Mouse (Mus musculus) left cerebral cortex, adult 2 months (tissue): ENCODE results near the gene Ppfibp1. TPM values are rescaled to one million over a fixed set of nuclear protein-coding genes. Genes with fewer than 3 reads are reported as not detected.

ENCODE experiments used
- DNase-seq, 2 experiments: peaks; one replicate each; pipeline ENCODE4 v3.0.0; 2021 to 2022; ENCODE audit warnings: low spot score in 2 of 2, mixed read lengths in 1 of 2; ENCODE audit errors: extremely low spot score in 1 of 2
- H3K27ac ChIP-seq: fragments of 200-600 bp; 2 replicates; pipeline ENCODE4 v1.8.1; 2022
- H3K4me3 ChIP-seq: fragments of 200-600 bp; 2 replicates; pipeline ENCODE4 v1.8.1; 2022
- CTCF ChIP-seq: fragments of 200-600 bp; IDR thresholded peaks from 2 replicates; pipeline ENCODE4 v1.8.1; 2022; ENCODE audit warnings: antibody characterized with exemption, mild to moderate bottlenecking, moderate library complexity
- intact Hi-C: fragments of 180-260 bp; cut with DNase I; formaldehyde crosslinking; loops from one replicate; pipeline ENCODE4 v1.15.1; 2025
- total RNA-seq, 2 experiments: library from RNA; stranded (reverse); gene quantifications; 2 replicates each; pipeline ENCODE4 v1.2.3; 2021

Gene Ppfibp1
- total RNA-seq, 2 experiments from 2014 or later, result 61.0 to 61.6 TPM

DNA sequence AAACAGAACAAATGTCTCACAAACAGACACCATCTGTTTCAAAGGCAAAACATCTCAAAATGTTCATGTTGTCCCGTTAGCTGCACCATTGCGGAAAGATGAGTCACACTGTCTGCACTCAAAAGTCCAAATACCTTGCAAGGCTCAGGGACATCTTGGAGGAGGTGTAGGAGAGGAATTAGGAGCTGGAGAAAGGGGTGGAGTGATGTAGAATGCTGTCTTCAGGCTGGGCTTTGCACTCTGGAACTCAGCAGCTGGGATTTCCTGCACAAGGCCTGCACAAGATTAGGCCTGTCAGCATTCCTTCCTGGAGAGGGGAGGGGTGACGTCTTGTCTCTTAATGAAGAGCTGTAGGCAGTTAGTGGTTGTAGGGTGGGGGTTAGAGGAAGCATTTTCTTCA is 96.3 kb downstream of the Ppfibp1 start:
- intact Hi-C loops, result loop anchor here (2.0 to 10.0 kb wide), 2 partner anchors 108 to 340 kb away; partner anchors contain the start of genes Med21 and Tm7sf3
- Histone ChIP-seq H3K4me3 (no peak overlapping the region), H3K27ac (peak overlapping the region; percentile 57; the same call in 1 of the 2 replicates)
- TF ChIP-seq CTCF, result no peak
- DNase-seq, result no peak

DNA sequence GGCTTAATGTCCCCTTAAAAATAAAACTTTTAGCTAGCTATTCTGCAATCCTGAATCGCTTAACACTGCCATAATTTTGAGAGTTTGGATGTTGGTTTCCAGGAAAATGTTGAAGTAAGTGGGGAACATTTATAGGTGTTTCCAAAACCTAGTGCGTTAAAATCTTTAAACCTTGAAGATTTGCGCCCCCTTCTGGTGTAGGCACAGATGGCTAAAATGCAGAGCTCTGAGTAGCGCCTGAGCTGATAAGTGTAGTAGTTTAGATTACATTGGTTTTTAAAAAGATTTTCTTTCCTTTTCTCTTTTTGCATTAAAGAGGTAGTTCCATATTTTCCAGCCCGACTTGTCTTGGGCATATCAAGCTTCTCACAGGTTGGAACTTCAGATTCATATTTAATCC is 105.9 kb downstream of the Ppfibp1 start:
- TF ChIP-seq CTCF, result peak; percentile 86
- DNase-seq, result peak; percentile 53 to 65
- H3K27ac ChIP-seq, result no peak overlapping the region
- intact Hi-C loops, result loop anchor here (2.0 kb wide), 2 partner anchors 159 to 169 kb away; no protein-coding TSS in a partner anchor
- H3K4me3 ChIP-seq, result no peak overlapping the region

DNA sequence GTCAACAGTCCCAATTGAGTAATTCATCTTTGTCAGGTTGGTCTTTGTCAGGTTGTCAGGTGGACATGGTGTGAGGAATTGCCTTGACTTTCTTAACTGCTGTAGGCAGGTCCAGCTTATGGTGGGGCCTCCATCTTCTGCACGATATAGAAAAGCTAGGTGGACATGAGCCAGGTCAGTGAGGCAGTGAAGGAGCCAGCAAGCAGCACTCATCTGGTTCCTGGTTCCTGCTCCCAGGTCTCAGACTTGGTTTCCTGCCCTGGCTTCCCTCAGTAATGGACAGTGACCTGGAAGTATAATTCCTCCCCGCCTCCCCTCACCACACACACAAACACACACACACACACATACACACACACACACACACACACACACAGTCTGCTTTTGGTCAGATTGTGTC is 107.1 kb downstream of the Ppfibp1 start:
- Histone ChIP-seq H3K4me3 (no peak overlapping the region), H3K27ac (no peak overlapping the region)
- no peak for TF ChIP-seq CTCF
- intact Hi-C loops, result loop anchor here (2.0 kb wide), 2 partner anchors 161 to 171 kb away; no protein-coding TSS in a partner anchor
- no peak for DNase-seq

DNA sequence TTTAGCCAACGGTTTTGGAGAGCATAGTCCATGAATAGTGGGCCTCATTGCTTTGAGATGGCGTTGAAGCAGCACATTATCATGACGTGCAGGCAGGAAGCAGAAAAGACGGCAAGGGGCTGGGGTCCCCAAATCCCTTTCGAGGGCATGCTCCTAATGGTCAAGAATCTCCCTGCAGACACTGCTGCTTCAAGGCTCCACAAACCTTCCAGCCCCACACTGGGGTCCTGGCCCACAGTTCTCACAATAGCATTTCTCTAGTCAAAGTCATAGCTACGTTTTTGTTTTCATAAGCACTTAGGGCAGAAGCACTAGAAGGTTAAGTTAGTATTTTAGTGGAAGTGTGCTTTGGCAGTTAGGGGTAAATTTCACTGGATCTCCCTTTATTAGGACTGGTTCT is 107.6 kb downstream of the Ppfibp1 start:
- Histone ChIP-seq H3K4me3 (no peak overlapping the region), H3K27ac (no peak overlapping the region)
- intact Hi-C loops, result loop anchor here (2.0 kb wide), 2 partner anchors 161 to 171 kb away; no protein-coding TSS in a partner anchor
- TF ChIP-seq CTCF, result no peak
- DNase-seq, result no peak

DNA sequence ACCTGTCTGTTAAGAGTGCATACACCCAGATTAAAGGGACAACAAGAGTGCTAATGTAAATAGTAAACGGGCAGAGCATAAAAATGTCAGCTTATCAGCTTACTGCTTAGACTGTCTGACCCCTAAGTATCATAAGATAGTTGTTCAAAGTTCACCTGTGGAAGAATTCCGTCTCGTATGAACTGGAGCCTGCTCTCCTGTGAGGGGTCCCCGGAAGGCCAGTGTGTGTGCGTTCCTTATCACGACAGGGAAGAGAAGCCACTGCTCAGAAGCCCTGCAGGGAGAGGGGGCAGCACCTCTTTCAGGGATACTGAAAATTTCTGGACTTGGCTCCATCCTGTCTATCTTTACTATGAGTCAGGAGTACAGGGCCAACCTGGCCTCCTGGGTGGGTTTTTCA is 108.7 kb downstream of the Ppfibp1 start:
- no peak for DNase-seq
- H3K4me3 ChIP-seq, result no peak overlapping the region
- H3K27ac ChIP-seq, result no peak overlapping the region
- TF ChIP-seq CTCF, result no peak
- intact Hi-C loops, result no loop called here

DNA sequence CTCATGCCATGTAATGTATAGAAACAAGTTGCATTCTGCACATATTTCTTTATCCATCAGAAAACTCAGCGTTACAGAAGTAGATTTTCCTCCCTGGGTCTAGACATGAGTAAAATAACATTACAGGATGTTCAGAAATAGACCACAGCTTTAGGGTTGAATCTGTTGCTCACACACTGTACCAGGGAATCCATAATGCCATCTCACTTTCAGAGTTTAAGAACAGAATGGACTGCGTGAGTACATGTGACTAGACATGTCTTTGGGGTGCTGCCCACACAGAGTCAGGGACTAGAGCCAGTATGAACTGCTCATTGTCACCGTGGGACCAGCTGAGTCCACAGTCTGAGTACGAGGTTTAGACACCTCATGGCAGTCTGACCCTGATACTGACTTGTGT is 110.4 kb downstream of the Ppfibp1 start:
- intact Hi-C loops, result no loop called here

DNA sequence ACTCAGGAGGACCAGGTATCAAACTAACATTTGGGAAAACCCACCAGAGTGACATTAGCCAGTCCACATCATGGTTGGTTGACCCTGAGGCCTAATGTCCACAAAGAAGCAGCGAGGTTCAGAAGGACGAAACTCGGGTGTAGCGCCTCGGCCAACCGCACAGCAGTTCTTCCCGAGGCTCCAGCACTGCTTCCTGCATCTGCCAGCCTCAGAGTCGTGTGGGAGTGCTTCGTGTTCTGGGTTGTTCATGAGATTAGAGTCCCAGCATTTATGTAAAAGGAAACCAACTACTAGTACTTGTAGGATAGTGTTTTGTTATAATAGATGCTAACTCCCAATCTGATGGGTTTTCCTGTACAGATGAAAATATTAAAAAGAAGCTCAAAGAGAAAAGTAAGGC is 111.0 kb downstream of the Ppfibp1 start:
- peak in 1 of 2 experiments; percentile 33 for DNase-seq
- intact Hi-C loops, result no loop called here
- H3K4me3 ChIP-seq, result no peak overlapping the region
- no peak; the same call in 1 of the 2 replicates for TF ChIP-seq CTCF
- H3K27ac ChIP-seq, result peak overlapping the region; percentile 42; the same call in 1 of the 2 replicates

More for the DNA sequence above, 110.4 kb downstream of the Ppfibp1 start:
- Histone ChIP-seq H3K4me3 (no peak overlapping the region), H3K27ac (peak overlapping the region; percentile 16; the same call in 1 of the 2 replicates)
- DNase-seq, result no peak
- no peak for TF ChIP-seq CTCF

DNA sequence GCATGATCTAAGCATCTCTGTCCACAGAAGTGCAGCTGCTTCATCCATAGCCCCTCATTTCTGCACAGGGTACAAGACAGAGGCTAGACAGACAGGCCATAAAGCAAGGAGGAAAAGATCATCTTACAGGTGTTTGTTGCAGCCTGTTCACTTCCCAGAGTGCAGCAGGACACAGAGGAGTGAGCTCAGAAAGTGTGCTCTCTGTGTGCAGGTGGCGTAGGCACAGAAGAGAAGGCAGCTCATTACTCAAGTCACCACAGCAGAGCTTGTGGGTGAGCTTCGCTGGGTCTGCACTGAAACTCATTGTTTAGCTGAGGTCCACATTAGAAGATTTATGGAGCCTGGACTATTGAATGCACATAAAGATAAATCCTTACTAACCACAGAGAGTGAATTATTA is 111.5 kb downstream of the Ppfibp1 start:
- no peak overlapping the region for H3K4me3 ChIP-seq
- peak overlapping the region; percentile 42; the same call in 1 of the 2 replicates for H3K27ac ChIP-seq
- TF ChIP-seq CTCF, result no peak
- intact Hi-C loops, result loop anchor here (10.0 kb wide), 1 partner anchor 955 kb away; no protein-coding TSS in a partner anchor
- DNase-seq, result no peak

DNA sequence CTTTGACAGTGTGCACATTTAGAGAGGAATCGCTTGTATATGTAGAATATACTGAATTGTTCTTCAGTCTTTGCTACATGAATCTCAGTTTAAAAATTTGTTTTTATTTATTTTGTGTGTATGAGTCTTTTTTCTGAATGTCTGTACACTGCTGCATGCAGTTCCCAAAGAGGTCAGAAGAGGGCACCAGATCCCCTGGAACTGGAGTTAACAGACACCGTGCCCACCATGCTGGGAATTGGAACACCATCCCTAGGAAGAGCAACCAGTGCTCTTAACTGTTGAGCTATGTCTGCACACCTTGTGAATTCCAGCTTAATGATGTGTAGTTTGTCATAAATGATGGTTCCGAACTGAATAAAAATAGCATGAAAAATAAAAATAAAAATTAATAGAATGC is 119.9 kb downstream of the Ppfibp1 start:
- peak; percentile 79 for TF ChIP-seq CTCF
- H3K27ac ChIP-seq, result no peak overlapping the region
- peak in 1 of 2 experiments; percentile 41 for DNase-seq
- intact Hi-C loops, result loop anchor here (10.0 kb wide), 1 partner anchor 947 kb away; no protein-coding TSS in a partner anchor
- H3K4me3 ChIP-seq, result no peak overlapping the region

DNA sequence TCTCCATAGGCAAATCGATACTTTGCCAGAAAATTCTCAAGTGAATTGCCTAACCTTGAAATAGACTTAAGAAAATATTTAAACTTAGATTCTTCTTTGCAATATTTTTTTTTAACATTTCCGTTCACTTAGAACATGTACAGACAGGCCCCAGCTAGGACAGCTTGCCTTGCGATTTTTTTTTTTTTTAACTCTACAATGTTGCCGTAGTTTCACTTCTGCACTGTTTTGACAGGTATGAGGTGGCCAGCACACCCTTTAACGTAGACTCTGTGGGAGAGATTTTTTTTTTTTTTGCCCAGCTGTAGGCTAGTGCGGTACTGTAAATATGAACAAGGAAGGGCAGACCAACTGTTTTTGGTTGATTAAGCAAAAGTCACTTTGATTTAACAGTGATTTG is 122.1 kb downstream of the Ppfibp1 start:
- Histone ChIP-seq H3K4me3 (no peak overlapping the region), H3K27ac (no peak overlapping the region)
- intact Hi-C loops, result loop anchor here (5.0 kb wide), 1 partner anchor 107 kb away; no protein-coding TSS in a partner anchor
- TF ChIP-seq CTCF, result no peak
- no peak for DNase-seq

DNA sequence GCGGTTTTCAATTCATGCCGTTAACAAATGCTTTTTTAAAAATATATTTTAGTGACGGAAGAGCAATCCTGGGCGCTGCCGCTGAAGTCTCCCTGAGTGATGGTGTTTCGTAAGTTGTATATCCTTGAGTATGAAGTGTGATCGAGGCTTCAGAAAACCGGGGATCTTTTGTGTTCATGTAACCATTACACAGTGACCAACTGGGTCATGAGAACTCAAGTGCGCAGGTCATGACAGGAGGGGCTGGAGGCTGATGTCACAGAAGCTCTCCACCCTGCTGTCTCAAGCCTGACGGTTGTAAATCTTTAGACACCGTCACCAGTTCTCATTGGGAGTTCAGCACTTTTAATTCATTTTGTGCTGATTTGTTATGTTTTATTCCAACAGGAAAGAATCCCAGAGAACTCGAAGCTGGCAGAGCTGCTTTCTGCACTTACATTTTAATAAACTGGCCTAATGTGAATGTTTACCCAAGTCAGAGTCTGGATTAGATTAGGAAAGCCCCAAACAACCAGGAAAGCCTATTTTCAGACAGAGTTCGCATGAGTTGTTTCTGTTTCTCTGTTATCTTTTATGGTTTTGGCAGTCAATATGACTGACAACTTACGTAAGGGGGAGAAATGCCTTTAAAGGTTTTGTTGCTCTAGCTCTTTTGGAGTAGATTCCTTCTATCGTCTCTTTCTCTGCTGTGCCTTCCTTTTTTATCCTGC is 122.7 kb downstream of the Ppfibp1 start:
- H3K4me3 ChIP-seq, result no peak overlapping the region
- no peak for DNase-seq
- intact Hi-C loops, result loop anchor here (5.0 kb wide), 1 partner anchor 106 kb away; no protein-coding TSS in a partner anchor
- TF ChIP-seq CTCF, result no peak
- no peak overlapping the region for H3K27ac ChIP-seq

DNA sequence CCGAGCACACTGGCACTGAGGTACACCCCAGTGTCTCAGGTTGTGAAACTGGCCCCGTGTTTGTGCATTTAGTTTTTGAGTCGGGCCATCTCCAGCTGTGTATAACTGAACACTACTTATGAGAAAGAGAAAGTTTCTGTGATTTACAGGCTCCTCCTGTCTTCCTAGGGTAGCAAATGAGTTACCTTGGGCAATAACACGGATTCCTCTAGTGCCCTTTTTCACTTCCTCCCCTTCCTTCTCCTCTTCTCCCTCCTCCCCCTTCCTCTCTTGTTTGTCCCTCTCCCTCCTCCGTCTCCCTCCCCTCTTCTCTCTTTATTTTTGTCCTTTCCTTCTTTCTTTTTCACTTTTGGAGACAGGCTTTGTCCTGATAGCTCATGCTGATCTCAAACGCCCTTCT is 123.3 kb downstream of the Ppfibp1 start:
- TF ChIP-seq CTCF, result no peak
- Histone ChIP-seq H3K4me3 (no peak overlapping the region), H3K27ac (no peak overlapping the region)
- intact Hi-C loops, result loop anchor here (5.0 kb wide), 1 partner anchor 106 kb away; no protein-coding TSS in a partner anchor
- no peak for DNase-seq
